ENCODE assay signal across 10 mouse cellular contexts in the genomic region with DNA sequence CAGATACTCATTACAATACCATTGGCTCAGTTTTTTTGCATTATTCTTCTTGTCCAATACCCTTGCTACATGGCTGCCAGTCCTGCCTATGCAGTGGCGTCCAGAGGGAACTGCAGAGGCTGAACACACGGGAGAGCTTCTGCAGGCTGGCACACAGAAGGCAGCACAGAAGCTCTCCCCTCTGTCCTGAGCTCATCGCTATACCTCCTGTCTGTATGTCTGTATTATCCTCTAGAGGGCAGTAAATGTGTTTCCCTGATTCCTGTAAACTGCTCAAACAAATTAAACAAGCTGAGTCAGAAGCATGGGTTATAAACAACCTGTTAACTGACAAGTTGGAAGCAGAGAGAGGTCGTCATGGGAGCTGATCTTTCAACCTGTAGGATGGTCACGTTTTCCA. TPM values are rescaled to one million over a fixed set of nuclear protein-coding genes. Genes with fewer than 3 reads are reported as not detected.
DNase-seq lines count a peak whose midpoint lies in the region; ATAC-seq lines count a peak whose summit lies in the region.
"Had no signal": no experiment of that assay in that cellular context is flagged by ENCODE, and none has a peak within 500 bp of the region (broad histone marks: within the 10 kb centered on the region; RNA-seq: fewer than 3 reads in every experiment).

No protein-coding gene starts in this region.

- no peaks in the 10 kb centered on the region for H3K9me3 ChIP-seq in embryonic facial prominence, embryonic 11.5 days (replicated peaks; ENCODE audit: control insufficient read depth, low read length)
- no peaks in the 10 kb centered on the region for H3K9me3 ChIP-seq in embryonic facial prominence, embryonic 10.5 days

- H3K4me3 ChIP-seq in embryonic facial prominence, embryonic 11.5 days (ENCODE audit: low read depth, low read length) = no peak overlapping the region
- H3K4me3 ChIP-seq in embryonic facial prominence, embryonic 10.5 days = no peak overlapping the region
- H3K4me3 ChIP-seq: erythroblast, embryonic 14.5 days had no signal

- no peak overlapping the region for H3K9ac ChIP-seq in embryonic facial prominence, embryonic 11.5 days (replicated peaks; ENCODE audit: low read length)

- WGBS in embryonic facial prominence, embryonic 11.5 days = 44% methylated on average over 5 of the region's 5 CpGs
- WGBS in embryonic facial prominence, embryonic 10.5 days = 37% methylated on average over 5 of the region's 5 CpGs

- H3K4me1 ChIP-seq in embryonic facial prominence, embryonic 11.5 days (ENCODE audit: control insufficient read depth, insufficient read depth, low read length) = no peaks in the 10 kb centered on the region
- H3K4me1 ChIP-seq in embryonic facial prominence, embryonic 10.5 days = no peaks in the 10 kb centered on the region

- H3K27ac ChIP-seq in embryonic facial prominence, embryonic 11.5 days (replicated peaks; ENCODE audit: low read depth, low read length) = no peak overlapping the region
- H3K27ac ChIP-seq in embryonic facial prominence, embryonic 10.5 days (replicated peaks) = no peak overlapping the region

- no peaks in the 10 kb centered on the region; the same call in 1 of the 2 replicates for H3K36me3 ChIP-seq in embryonic facial prominence, embryonic 11.5 days (replicated peaks; ENCODE audit: control insufficient read depth, insufficient read depth, low read depth, low read length)
- peaks cover 80% of the 10 kb centered on the region for H3K36me3 ChIP-seq in embryonic facial prominence, embryonic 10.5 days (replicated peaks)

- H3K4me2 ChIP-seq in embryonic facial prominence, embryonic 11.5 days (ENCODE audit: low read depth, low read length) = no peak overlapping the region

- intact Hi-C loops in left cerebral cortex, postnatal 25 days (cut with DNase I) = no loop called here

- DNase-seq in embryonic facial prominence, embryonic 11.5 days (ENCODE audit: low spot score) = peak; percentile 19
- no peak for DNase-seq in embryonic facial prominence, embryonic 10.5 days (ENCODE audit: low spot score)
- DNase-seq in lung, postnatal 36 days = peak; percentile 10
- DNase-seq in lung, postnatal 14 days = no peak
- peak; percentile 67 for DNase-seq in retina, postnatal 1 day
- no peak for DNase-seq in right cerebral cortex, postnatal 36 days (ENCODE audit: low spot score in 2 of 2)
- DNase-seq in left cerebral cortex, postnatal 25 days (ENCODE audit: low spot score in 2 of 2) = no peak
- DNase-seq: left cerebral cortex, postnatal 4 days had no signal

- no peak for ATAC-seq in embryonic facial prominence, embryonic 11.5 days (replicated peaks; ENCODE audit: insufficient number of reproducible peaks, low FRiP score, low TSS enrichment, low read depth)
- ATAC-seq in erythroid progenitor cell, adult 5-6 weeks (replicated peaks; ENCODE audit: low FRiP score, poor library complexity, severe bottlenecking) = peak; percentile 59; the same call in 1 of the 2 replicates

- H3K27me3 ChIP-seq in embryonic facial prominence, embryonic 11.5 days (ENCODE audit: control insufficient read depth, insufficient read depth, low read length) = no peaks in the 10 kb centered on the region
- H3K27me3 ChIP-seq in embryonic facial prominence, embryonic 10.5 days (replicated peaks; ENCODE audit: low read depth, poor library complexity, severe bottlenecking) = no peaks in the 10 kb centered on the region

RNA-seq across cellular contexts. Expression of a gene that starts 21.8 kb away (rescaled TPM):
- polyA plus RNA-seq in embryonic facial prominence, embryonic 11.5 days (2014; fragmentation: Nextera tagmentation; extraction: Ambion mirVana) = 26.2 and 32.1 TPM in 2 replicates
- polyA plus RNA-seq in embryonic facial prominence, embryonic 10.5 days (2016; fragmentation: Nextera tagmentation; extraction: Ambion mirVana) = 22.9 and 26.8 TPM in 2 replicates
- 27.7 and 47.6 TPM in 2 replicates for total RNA-seq in erythroid progenitor cell, adult 5-6 weeks (2015; ENCODE audit: low replicate concordance)
- 34.4 and 36.8 TPM in 2 replicates for total RNA-seq in erythroid progenitor cell, adult 5-6 weeks (2017; ENCODE audit: low replicate concordance)
- 10 to 100 TPM; 11.3 to 15.4 TPM for total RNA-seq in left cerebral cortex, postnatal 25 days (2021)

RNA-seq across cellular contexts. Expression of a gene that starts 22.0 kb away (rescaled TPM):
- 29.4 and 31.1 TPM in 2 replicates for polyA plus RNA-seq in embryonic facial prominence, embryonic 11.5 days (2014; fragmentation: Nextera tagmentation; extraction: Ambion mirVana)
- polyA plus RNA-seq in embryonic facial prominence, embryonic 10.5 days (2016; fragmentation: Nextera tagmentation; extraction: Ambion mirVana) = 21.0 and 22.9 TPM in 2 replicates
- total RNA-seq in erythroid progenitor cell, adult 5-6 weeks (2015; ENCODE audit: low replicate concordance) = 3.4 and 6.1 TPM in 2 replicates
- 3.0 and 3.3 TPM in 2 replicates for total RNA-seq in erythroid progenitor cell, adult 5-6 weeks (2017; ENCODE audit: low replicate concordance)
- 10 to 100 TPM; 12.2 to 15.3 TPM for total RNA-seq in left cerebral cortex, postnatal 25 days (2021)
- polyA plus RNA-seq: erythroblast, embryonic 14.5 days had no signal

Comparison
In these comparisons a context has a peak if more than half of its experiments do, and no peak if none do; other contexts are left out.
1. DNase-seq: peak in embryonic facial prominence, embryonic 11.5 days (single experiment), lung, postnatal 36 days (single experiment) and retina, postnatal 1 day (single experiment); none in embryonic facial prominence, embryonic 10.5 days (single experiment), lung, postnatal 14 days (single experiment), right cerebral cortex, postnatal 36 days (0 of 2) and left cerebral cortex, postnatal 25 days (0 of 2).